Mouse (Mus musculus): ENCODE data around the gene Elmo1. TPM values are rescaled to one million over a fixed set of nuclear protein-coding genes. Genes with fewer than 3 reads are reported as not detected.

Elmo1 gene
- polyA plus RNA-seq, 1 experiment from 2014 or later: 24.3 TPM

DNA sequence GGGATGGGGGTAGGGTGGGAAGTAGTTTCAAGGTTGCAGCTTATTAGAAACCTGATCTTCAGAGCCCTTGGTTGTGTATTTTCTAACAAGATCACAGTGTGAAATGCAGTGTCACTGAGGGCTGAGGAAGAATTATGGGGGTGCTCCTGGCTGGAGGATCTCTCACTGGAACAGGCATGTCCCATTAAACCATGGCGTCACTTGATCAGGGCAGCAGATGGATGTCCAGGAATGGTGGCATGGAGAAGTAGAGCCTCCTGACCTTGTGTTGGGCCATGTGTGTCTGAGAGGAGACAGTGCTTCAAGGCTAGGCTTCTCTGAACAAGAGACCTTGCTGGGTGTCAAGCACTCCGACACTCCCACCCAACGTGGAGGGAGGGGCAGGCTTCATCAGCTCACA, 431.1 kb downstream of the Elmo1 start:
- no peak for ATAC-seq
- H3K27me3 ChIP-seq: no peaks in the 10 kb centered on the region
- H3K4me2 ChIP-seq: no peak overlapping the region
- no peaks in the 10 kb centered on the region for H3K36me3 ChIP-seq (ENCODE audit: poor library complexity, severe bottlenecking)
- H3K9me3 ChIP-seq (replicated peaks): no peaks in the 10 kb centered on the region
- 88% methylated on average over 3 of the region's 3 CpGs for whole genome bisulfite sequencing
- H3K4me3 ChIP-seq: no peak overlapping the region
- H3K9ac ChIP-seq: no peak overlapping the region
- no peak overlapping the region for H3K27ac ChIP-seq
- H3K4me1 ChIP-seq: peaks cover 6% of the 10 kb centered on the region; the same call in 1 of the 2 replicates

DNA sequence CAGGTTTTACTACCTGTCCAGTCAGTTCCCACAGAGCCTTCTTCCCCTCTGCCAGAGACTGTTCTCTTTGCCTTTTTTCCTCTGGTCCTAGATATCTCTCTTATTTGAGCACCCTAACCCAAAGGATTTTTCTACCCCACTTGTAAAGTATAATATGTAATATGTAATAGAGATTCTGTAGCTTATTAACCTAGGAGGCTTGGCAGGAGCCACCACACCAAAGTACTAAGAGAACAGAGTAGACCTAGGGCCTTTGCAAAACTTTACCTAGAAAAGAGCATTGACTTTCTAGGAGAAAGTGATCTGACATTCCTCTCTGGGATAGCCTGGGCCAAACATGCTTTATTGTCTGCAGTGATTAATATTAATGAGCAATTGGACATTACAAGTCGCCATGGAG, 433.3 kb downstream of the Elmo1 start:
- no peak for ATAC-seq
- Histone ChIP-seq H3K27ac (no peak overlapping the region), H3K4me2 (no peak overlapping the region), H3K27me3 (no peaks in the 10 kb centered on the region), H3K9me3 (replicated peaks) (no peaks in the 10 kb centered on the region), H3K4me3 (no peak overlapping the region), H3K36me3 (ENCODE audit: poor library complexity, severe bottlenecking) (no peaks in the 10 kb centered on the region), H3K9ac (no peak overlapping the region), H3K4me1 (peaks cover 6% of the 10 kb centered on the region; the same call in 1 of the 2 replicates)
- 76% methylated on average over 1 of the region's 1 CpGs for WGBS

DNA sequence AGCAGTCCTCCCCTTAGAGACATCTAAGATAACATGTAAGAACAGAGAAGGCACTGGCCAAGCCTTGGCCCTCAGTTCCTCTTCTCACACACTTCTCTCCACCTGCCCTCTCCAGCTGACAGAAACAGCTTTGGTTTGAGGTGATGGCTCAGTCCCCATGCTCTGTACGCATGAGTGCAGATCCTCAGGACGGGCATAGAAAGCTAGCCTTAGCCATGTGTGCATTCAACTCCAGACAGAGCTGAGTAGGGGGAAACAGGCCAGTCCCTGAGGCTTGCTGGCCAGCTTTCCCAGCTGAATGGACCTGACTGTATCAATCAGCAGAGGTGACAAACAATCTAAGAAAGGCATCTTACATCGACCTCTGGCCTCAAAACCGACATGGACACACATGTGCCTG, 435.4 kb downstream of the Elmo1 start:
- WGBS: 77% methylated on average over 4 of the region's 4 CpGs
- no peak overlapping the region for H3K27ac ChIP-seq
- H3K36me3 ChIP-seq (ENCODE audit: poor library complexity, severe bottlenecking): no peaks in the 10 kb centered on the region
- no peak for ATAC-seq
- no peak overlapping the region for H3K4me2 ChIP-seq
- no peak overlapping the region for H3K4me3 ChIP-seq
- H3K4me1 ChIP-seq: peaks cover 6% of the 10 kb centered on the region; the same call in 1 of the 2 replicates
- no peaks in the 10 kb centered on the region for H3K27me3 ChIP-seq
- no peak overlapping the region for H3K9ac ChIP-seq
- H3K9me3 ChIP-seq (replicated peaks): no peaks in the 10 kb centered on the region

DNA sequence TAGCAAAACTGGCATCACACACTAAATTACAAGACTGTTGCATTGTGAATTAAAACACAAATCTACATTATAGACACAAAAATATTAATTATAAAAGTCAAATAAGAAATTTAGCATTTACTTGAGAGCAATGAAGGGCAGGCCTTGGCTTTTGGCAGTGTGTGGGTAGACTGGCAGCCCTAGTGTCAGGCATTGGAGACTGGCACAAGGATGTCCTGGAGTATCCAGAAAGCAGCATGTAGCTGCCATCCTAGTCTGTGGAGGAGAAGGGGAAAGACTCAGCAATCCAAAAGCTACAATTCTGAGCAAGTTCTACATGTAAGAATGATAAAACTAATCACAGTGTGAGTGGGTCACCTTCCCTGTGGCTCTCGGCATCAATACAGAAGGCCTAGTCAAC, 446.7 kb downstream of the Elmo1 start:
- Histone ChIP-seq H3K9me3 (replicated peaks) (no peaks in the 10 kb centered on the region), H3K9ac (no peak overlapping the region), H3K36me3 (ENCODE audit: poor library complexity, severe bottlenecking) (no peaks in the 10 kb centered on the region), H3K4me3 (no peak overlapping the region), H3K27me3 (no peaks in the 10 kb centered on the region), H3K4me1 (0 out of 2 replicates have a peak, but pooled peaks cover 4% of the 10 kb centered on the region), H3K4me2 (no peak overlapping the region), H3K27ac (no peak overlapping the region)
- WGBS: 88% methylated on average over 1 of the region's 1 CpGs
- no peak for ATAC-seq

DNA sequence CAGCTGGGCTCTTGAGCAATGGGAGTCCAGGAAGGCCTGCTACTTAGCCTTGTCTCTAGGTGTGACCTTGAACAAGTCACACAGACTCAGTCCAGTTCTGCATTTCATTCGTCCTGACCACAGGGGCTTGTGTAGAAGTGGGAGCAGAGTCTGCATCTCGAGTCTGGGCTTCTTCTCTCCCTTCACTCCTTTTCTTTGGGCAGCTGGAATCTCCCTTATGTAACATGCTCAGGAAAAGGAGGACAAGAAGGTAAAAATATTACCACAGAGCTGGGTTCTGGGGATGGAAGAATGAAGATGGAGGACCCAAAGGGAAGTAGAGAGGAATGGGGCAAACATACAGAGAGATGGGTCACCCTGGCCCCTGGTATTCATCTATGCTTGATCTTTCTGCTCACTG, 447.1 kb downstream of the Elmo1 start:
- Histone ChIP-seq H3K27me3 (no peaks in the 10 kb centered on the region), H3K4me1 (0 out of 2 replicates have a peak, but pooled peaks cover 4% of the 10 kb centered on the region), H3K9me3 (replicated peaks) (no peaks in the 10 kb centered on the region), H3K4me3 (no peak overlapping the region), H3K36me3 (ENCODE audit: poor library complexity, severe bottlenecking) (no peaks in the 10 kb centered on the region), H3K27ac (no peak overlapping the region), H3K9ac (no peak overlapping the region), H3K4me2 (no peak overlapping the region)
- no peak for ATAC-seq
- 81% methylated on average over 2 of the region's 2 CpGs for WGBS

DNA sequence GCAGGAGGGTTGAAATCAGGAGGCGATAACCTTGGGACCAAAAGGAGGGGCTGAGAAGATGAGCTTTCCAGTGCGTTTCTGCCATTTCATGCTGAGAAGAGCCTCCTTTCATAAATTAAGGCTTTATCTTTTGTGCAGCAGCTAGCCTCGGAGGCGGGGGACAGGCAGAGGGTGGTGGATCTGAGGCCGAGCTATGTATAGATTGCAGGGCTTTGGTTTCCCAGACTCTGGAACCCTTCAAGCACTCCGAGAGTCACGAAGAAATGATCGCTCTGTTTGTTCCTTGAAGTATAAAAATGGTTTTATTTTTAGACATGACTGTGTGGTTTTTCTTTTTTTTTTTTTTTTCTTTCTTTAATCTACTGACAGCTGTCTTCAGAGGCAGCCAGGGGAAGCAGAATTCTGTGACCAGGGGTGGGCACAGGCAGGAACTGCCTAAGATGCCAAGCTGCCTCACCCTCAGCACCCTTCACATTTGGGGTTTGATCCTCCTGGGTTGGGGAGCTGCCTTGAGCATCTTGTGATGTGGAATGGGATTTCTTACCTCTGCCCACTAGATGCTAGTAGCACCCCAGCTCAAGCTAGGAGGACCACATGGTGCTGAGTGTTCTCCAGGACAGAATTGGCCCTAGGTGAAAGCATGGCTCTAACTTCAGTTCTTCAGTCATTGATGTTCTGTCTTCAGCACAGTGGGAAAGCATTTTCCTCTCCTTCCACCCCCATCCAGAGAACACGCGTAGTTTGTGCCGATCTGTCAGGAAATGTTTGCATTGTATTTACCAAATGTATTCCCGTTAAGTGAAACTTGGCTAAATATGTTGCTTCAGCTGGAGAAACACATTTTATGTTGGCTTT, 448.0 kb downstream of the Elmo1 start:
- peak overlapping the region; percentile 31; the same call in 1 of the 2 replicates for H3K27ac ChIP-seq
- 74% methylated on average over 12 of the region's 12 CpGs for WGBS

DNA sequence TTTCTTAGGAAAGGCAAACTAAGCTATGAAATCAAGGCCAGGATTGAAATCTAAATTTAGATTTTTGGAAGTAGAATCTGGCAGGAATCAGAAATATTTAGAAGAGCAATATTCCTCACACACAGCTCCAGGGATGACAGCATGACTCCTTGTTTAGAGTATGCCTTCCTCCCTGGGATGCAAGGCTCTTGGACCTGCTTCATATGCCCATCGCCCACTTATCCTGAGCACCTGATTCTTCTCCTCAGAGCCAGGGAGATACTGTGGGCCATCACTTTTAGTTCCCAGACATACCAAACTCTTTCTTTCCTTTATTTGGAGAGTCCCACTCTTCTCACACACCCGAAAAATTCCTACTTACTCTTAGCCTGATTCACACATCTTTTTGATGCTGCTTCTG, 449.2 kb downstream of the Elmo1 start:
- Histone ChIP-seq H3K9me3 (replicated peaks) (no peaks in the 10 kb centered on the region), H3K4me3 (no peak overlapping the region), H3K4me2 (no peak overlapping the region), H3K9ac (no peak overlapping the region), H3K27me3 (no peaks in the 10 kb centered on the region), H3K36me3 (ENCODE audit: poor library complexity, severe bottlenecking) (no peaks in the 10 kb centered on the region), H3K4me1 (0 out of 2 replicates have a peak, but pooled peaks cover 4% of the 10 kb centered on the region), H3K27ac (no peak overlapping the region)
- no peak for ATAC-seq
- 88% methylated on average over 2 of the region's 2 CpGs for whole genome bisulfite sequencing

More for the DNA sequence above, 448.0 kb downstream of the Elmo1 start:
- H3K4me1 ChIP-seq: 0 out of 2 replicates have a peak, but pooled peaks cover 4% of the 10 kb centered on the region
- H3K4me2 ChIP-seq: no peak overlapping the region
- no peak overlapping the region for H3K9ac ChIP-seq
- no peaks in the 10 kb centered on the region for H3K27me3 ChIP-seq
- H3K36me3 ChIP-seq (ENCODE audit: poor library complexity, severe bottlenecking): no peaks in the 10 kb centered on the region
- no peak overlapping the region for H3K4me3 ChIP-seq
- peak; percentile 53; the same call in 1 of the 2 replicates for ATAC-seq
- no peaks in the 10 kb centered on the region for H3K9me3 ChIP-seq (replicated peaks)

DNA sequence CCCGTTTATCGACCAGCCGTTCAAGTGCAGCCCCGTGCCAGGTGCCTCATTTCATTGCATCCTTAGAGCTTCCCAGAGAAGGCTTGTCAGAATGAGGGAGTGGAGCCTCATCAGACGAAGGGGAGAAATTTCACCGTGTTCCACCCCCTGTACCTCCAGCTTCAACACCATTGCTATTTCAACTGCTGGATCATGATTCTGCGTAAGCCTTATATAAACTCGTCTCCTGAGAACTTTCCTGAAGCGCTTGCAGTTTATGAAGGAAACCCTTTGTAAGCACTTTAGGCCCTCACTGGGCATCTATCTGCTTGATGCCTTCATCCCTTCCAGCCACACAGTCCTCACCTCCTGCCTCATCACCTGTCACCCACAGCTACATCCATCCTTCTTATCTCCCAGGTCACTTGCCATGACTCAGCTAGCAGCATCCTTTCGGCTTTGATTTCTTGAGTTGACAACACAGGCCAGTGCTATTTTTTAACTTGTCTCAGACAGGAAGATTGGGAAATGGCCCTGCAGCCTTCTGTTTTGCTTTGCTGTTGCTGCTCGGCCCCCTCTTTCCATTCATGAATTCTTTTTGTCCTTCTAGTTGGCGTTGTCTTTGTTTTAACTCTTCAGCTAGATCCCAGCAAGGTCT, 456.3 kb downstream of the Elmo1 start:
- Histone ChIP-seq H3K4me1 (0 out of 2 replicates have a peak, but pooled peaks cover 3% of the 10 kb centered on the region), H3K27ac (no peak overlapping the region; the same call in 1 of the 2 replicates), H3K9ac (no peak overlapping the region), H3K4me2 (no peak overlapping the region), H3K27me3 (no peaks in the 10 kb centered on the region), H3K4me3 (no peak overlapping the region), H3K36me3 (ENCODE audit: poor library complexity, severe bottlenecking) (no peaks in the 10 kb centered on the region), H3K9me3 (replicated peaks) (no peaks in the 10 kb centered on the region)
- WGBS: 90% methylated on average over 12 of the region's 12 CpGs
- ATAC-seq: no peak

DNA sequence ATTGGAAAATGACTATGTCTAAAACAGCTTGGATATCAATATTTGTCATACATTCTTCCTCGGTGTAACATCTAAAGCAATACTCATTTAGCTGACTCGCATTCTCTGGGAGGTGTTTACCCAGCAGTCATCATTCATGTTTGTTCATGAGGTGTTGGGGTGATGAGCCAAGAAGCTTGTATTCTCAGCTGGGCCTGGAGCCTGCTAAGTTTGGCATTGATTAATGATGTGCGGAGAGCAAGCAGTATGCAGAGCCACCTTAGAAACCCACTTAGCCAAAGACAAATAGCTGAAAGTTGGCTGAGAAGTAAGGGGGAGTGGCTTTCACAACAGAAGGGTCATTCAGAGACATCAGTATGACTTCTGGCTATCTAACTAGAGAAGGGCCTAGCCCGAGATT, 459.6 kb downstream of the Elmo1 start:
- Histone ChIP-seq H3K27ac (no peak overlapping the region), H3K4me1 (0 out of 2 replicates have a peak, but pooled peaks cover 3% of the 10 kb centered on the region), H3K9me3 (replicated peaks) (no peaks in the 10 kb centered on the region; the same call in 1 of the 2 replicates), H3K4me2 (no peak overlapping the region), H3K9ac (no peak overlapping the region), H3K27me3 (no peaks in the 10 kb centered on the region), H3K36me3 (ENCODE audit: poor library complexity, severe bottlenecking) (no peaks in the 10 kb centered on the region), H3K4me3 (no peak overlapping the region)
- ATAC-seq: no peak
- 92% methylated on average over 4 of the region's 4 CpGs for WGBS

DNA sequence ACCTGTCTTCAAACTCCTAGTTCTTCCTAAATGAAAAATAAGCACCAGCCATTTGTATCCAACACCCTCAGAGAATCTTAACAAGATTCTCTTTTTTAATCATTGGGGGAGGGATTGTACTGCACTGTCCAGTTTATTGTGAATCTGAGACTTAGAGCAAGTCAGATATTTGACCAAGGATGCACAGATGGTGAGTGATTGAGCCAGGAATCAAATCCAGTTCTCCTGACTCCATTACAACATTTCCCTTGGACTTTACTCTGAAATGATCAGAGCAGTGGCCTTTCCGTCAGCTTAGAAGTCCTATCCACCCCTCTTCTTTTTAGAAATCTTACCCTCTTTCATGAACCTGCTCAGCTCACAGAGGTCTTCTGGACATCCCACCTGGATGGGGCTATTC, 461.2 kb downstream of the Elmo1 start:
- Histone ChIP-seq H3K4me1 (0 out of 2 replicates have a peak, but pooled peaks cover 3% of the 10 kb centered on the region), H3K9ac (no peak overlapping the region), H3K4me2 (no peak overlapping the region), H3K9me3 (replicated peaks) (no peaks in the 10 kb centered on the region; the same call in 1 of the 2 replicates), H3K27me3 (no peaks in the 10 kb centered on the region), H3K4me3 (no peak overlapping the region), H3K27ac (no peak overlapping the region), H3K36me3 (ENCODE audit: poor library complexity, severe bottlenecking) (no peaks in the 10 kb centered on the region)
- no peak for ATAC-seq
- WGBS: 96% methylated on average over 1 of the region's 1 CpGs

DNA sequence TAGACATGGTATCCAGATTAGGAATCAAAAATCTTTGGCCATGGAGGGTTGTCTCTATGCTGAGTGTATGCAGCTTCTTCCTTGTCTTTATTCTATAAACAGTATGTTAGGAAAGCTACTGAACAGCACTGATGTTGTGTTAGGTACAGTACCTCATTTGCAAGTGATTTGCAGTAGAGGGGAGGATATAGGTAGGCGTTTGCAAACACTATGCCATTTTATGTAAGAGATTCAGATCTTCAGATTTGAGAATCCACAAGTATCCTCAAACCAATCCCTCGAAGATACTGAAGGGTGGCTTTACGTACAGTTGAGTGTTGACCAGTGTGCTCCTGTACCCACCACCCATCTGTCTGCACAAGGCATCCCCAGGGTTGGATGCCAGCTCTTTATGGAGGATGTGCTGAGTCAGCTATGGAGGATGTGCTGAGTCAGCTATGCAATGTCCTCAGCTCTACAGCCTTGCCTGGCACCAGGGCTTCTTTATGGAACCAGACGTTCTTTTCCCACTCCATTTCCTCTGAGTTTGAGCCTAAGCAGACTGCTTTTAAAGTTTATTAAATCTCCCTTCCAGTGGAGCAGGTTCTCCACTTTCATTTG, 465.6 kb downstream of the Elmo1 start:
- Histone ChIP-seq H3K27me3 (no peaks in the 10 kb centered on the region), H3K9ac (no peak overlapping the region), H3K4me2 (no peak overlapping the region), H3K27ac (no peak overlapping the region), H3K4me1 (0 out of 2 replicates have a peak, but pooled peaks cover 5% of the 10 kb centered on the region), H3K9me3 (replicated peaks) (no peaks in the 10 kb centered on the region; the same call in 1 of the 2 replicates), H3K4me3 (no peak overlapping the region), H3K36me3 (ENCODE audit: poor library complexity, severe bottlenecking) (no peaks in the 10 kb centered on the region)
- WGBS: 94% methylated on average over 4 of the region's 4 CpGs
- no peak for ATAC-seq

DNA sequence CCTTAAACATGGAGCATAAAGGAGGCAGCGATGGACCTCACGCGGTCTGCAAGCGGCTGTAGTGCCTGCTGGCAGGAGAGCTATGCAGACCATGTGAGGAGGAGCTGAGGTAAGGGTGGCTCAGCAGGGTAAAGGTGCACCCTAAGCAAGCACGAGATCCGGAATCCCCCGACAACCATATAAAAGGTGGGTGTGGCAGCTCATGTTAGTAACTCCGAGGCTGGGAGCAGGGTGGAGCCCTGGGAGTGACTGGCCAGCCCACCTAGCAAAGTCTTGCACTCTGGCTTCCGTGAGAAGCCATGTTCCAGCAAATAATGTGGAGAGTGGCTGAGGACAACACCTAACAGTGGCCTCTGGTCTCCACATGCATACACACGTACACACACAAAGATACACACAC, 466.3 kb downstream of the Elmo1 start:
- Histone ChIP-seq H3K36me3 (ENCODE audit: poor library complexity, severe bottlenecking) (no peaks in the 10 kb centered on the region), H3K27me3 (no peaks in the 10 kb centered on the region), H3K9me3 (replicated peaks) (no peaks in the 10 kb centered on the region; the same call in 1 of the 2 replicates), H3K9ac (no peak overlapping the region), H3K4me3 (no peak overlapping the region), H3K27ac (no peak overlapping the region), H3K4me1 (0 out of 2 replicates have a peak, but pooled peaks cover 5% of the 10 kb centered on the region), H3K4me2 (no peak overlapping the region)
- 82% methylated on average over 10 of the region's 10 CpGs for WGBS
- ATAC-seq: peak; percentile 25; the same call in 1 of the 2 replicates

Data from forebrain, embryonic 13.5 days (tissue).